Mouse (Mus musculus) layer of hippocampus, adult 9-10 months (tissue): ENCODE measurements around the gene Tuba3b.

Experiments
- DNase-seq: peaks from one replicate; pipeline ENCODE4 v3.0.0; 2022; ENCODE audit warnings: low spot score

The Tuba3b gene

GRCm38 (mm10) chr6:145607746-145608145 is 7.8 kb upstream of the Tuba3b start:
- DNase-seq, result no peak

- no peak for DNase-seq
Observed at GRCm38 (mm10) chr6:145608693-145609092, 6.9 kb upstream of the Tuba3b start.

GRCm38 (mm10) chr6:145610901-145611300 is 4.7 kb upstream of the Tuba3b start:
- no peak for DNase-seq

GRCm38 (mm10) chr6:145612611-145613010 is 2.9 kb upstream of the Tuba3b start:
- no peak for DNase-seq

GRCm38 (mm10) chr6:145614219-145614618 is 1.3 kb upstream of the Tuba3b start, which contains the start of gene Lmntd1:
Gene Lmntd1 (minus strand): TSS chr6:145614319.
- no peak for DNase-seq

GRCm38 (mm10) chr6:145616402-145617229 is 1.1 kb downstream of the Tuba3b start:
- no peak for DNase-seq

GRCm38 (mm10) chr6:145623141-145623540 is 7.6 kb downstream of the Tuba3b start:
- DNase-seq, result no peak

GRCm38 (mm10) chr6:145630269-145630668 is 14.7 kb downstream of the Tuba3b start:
- no peak for DNase-seq

GRCm38 (mm10) chr6:145634454-145634853 is 18.9 kb downstream of the Tuba3b start:
- no peak for DNase-seq

GRCm38 (mm10) chr6:145636682-145637081 is 21.1 kb downstream of the Tuba3b start:
- no peak for DNase-seq

GRCm38 (mm10) chr6:145638248-145638647 is 22.7 kb downstream of the Tuba3b start:
- no peak for DNase-seq

- no peak for DNase-seq
Observed at GRCm38 (mm10) chr6:145640971-145641506, 25.5 kb downstream of the Tuba3b start.

GRCm38 (mm10) chr6:145651976-145652375 is 36.4 kb downstream of the Tuba3b start:
- DNase-seq, result no peak

GRCm38 (mm10) chr6:145652986-145653385 is 37.4 kb downstream of the Tuba3b start:
- DNase-seq, result no peak

GRCm38 (mm10) chr6:145653626-145654025 is 38.1 kb downstream of the Tuba3b start:
- no peak for DNase-seq

- DNase-seq, result no peak
Observed at GRCm38 (mm10) chr6:145654062-145654836, 38.7 kb downstream of the Tuba3b start.

GRCm38 (mm10) chr6:145655678-145656077 is 40.1 kb downstream of the Tuba3b start:
- no peak for DNase-seq

GRCm38 (mm10) chr6:145656740-145657591 is 41.4 kb downstream of the Tuba3b start:
- DNase-seq, result no peak

GRCm38 (mm10) chr6:145659116-145659515 is 43.6 kb downstream of the Tuba3b start:
- DNase-seq, result no peak

- DNase-seq, result no peak
Observed at GRCm38 (mm10) chr6:145660943-145661342, 45.4 kb downstream of the Tuba3b start.

- DNase-seq, result no peak
Observed at GRCm38 (mm10) chr6:145664208-145664607, 48.7 kb downstream of the Tuba3b start.

GRCm38 (mm10) chr6:145665751-145666150 is 50.2 kb downstream of the Tuba3b start:
- DNase-seq, result no peak
